Mouse (Mus musculus): ENCODE data around the gene Arrdc4. TPM values are rescaled to one million over a fixed set of nuclear protein-coding genes. Genes with fewer than 3 reads are reported as not detected.

Arrdc4 gene
- polyA plus RNA-seq, 1 experiment from 2014 or later, result 21.4 TPM

GRCm38 (mm10) chr7:68696908-68697307 is 52.1 kb downstream of the Arrdc4 start:
- Histone ChIP-seq H3K9me3 (replicated peaks; ENCODE audit: control insufficient read depth, low read length) (no peaks in the 10 kb centered on the region), H3K27ac (ENCODE audit: low read length) (peak overlapping the region; percentile 60; the same call in 1 of the 2 replicates), H3K4me2 (ENCODE audit: low read depth, low read length) (no peak overlapping the region), H3K36me3 (ENCODE audit: control insufficient read depth, insufficient read depth, low read length) (no peaks in the 10 kb centered on the region), H3K9ac (ENCODE audit: low read length) (no peak overlapping the region), H3K27me3 (ENCODE audit: control insufficient read depth, insufficient read depth, low read length) (no peaks in the 10 kb centered on the region), H3K4me1 (ENCODE audit: control insufficient read depth, insufficient read depth, low read length) (no peaks in the 10 kb centered on the region), H3K4me3 (replicated peaks; ENCODE audit: low read length) (no peak overlapping the region)
- WGBS, result 37% methylated on average over 6 of the region's 6 CpGs
- ATAC-seq (ENCODE audit: insufficient read depth, low FRiP score), result peak; percentile 88

- no peaks in the 10 kb centered on the region for H3K36me3 ChIP-seq (ENCODE audit: control insufficient read depth, insufficient read depth, low read length)
- H3K9me3 ChIP-seq (replicated peaks; ENCODE audit: control insufficient read depth, low read length), result no peaks in the 10 kb centered on the region
- no peaks in the 10 kb centered on the region for H3K27me3 ChIP-seq (ENCODE audit: control insufficient read depth, insufficient read depth, low read length)
- no peak for ATAC-seq (ENCODE audit: insufficient read depth, low FRiP score)
- H3K9ac ChIP-seq (ENCODE audit: low read length), result no peak overlapping the region
- H3K4me2 ChIP-seq (ENCODE audit: low read depth, low read length), result no peak overlapping the region
- no peak overlapping the region for H3K4me3 ChIP-seq (replicated peaks; ENCODE audit: low read length)
- WGBS, result 78% methylated on average over 5 of the region's 5 CpGs
- H3K27ac ChIP-seq (ENCODE audit: low read length), result no peak overlapping the region; the same call in 1 of the 2 replicates
- H3K4me1 ChIP-seq (ENCODE audit: control insufficient read depth, insufficient read depth, low read length), result no peaks in the 10 kb centered on the region
These were observed 52.6 kb downstream of the Arrdc4 start for GRCm38 (mm10) chr7:68696446-68696845.

DNA sequence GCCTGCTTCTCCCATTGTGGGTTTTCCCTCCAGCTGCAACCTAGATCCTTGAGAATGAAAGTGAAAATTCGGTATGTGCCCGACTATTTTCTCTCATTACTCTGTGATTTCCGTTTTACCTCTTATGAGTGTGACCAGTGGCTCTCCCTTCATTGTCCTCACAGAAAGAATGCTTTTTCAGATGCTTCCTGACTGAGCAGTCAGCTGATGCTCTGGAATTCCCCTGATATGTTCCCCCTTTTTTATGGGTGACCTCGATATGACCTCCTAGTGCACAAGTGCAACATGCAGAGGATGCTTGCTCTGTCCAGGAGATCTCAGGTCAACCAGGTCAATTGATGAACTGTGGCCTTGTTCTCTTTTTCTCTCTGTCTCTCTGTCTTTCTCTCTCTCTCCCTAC is 56.3 kb downstream of the Arrdc4 start:
- no peaks in the 10 kb centered on the region for H3K9me3 ChIP-seq (replicated peaks; ENCODE audit: control insufficient read depth, low read length)
- no peaks in the 10 kb centered on the region for H3K36me3 ChIP-seq (ENCODE audit: control insufficient read depth, insufficient read depth, low read length)
- no peak for ATAC-seq (ENCODE audit: insufficient read depth, low FRiP score)
- H3K27ac ChIP-seq (ENCODE audit: low read length), result no peak overlapping the region
- H3K4me2 ChIP-seq (ENCODE audit: low read depth, low read length), result no peak overlapping the region
- H3K9ac ChIP-seq (ENCODE audit: low read length), result no peak overlapping the region
- no peaks in the 10 kb centered on the region for H3K4me1 ChIP-seq (ENCODE audit: control insufficient read depth, insufficient read depth, low read length)
- H3K27me3 ChIP-seq (ENCODE audit: control insufficient read depth, insufficient read depth, low read length), result no peaks in the 10 kb centered on the region
- no peak overlapping the region for H3K4me3 ChIP-seq (replicated peaks; ENCODE audit: low read length)
- WGBS, result 62% methylated on average over 4 of the region's 4 CpGs

GRCm38 (mm10) chr7:68691454-68691853 is 57.6 kb downstream of the Arrdc4 start:
- no peaks in the 10 kb centered on the region for H3K27me3 ChIP-seq (ENCODE audit: control insufficient read depth, insufficient read depth, low read length)
- WGBS, result 78% methylated on average over 1 of the region's 1 CpGs
- no peak for ATAC-seq (ENCODE audit: insufficient read depth, low FRiP score)
- peaks cover 5% of the 10 kb centered on the region; the same call in 1 of the 2 replicates for H3K4me1 ChIP-seq (ENCODE audit: control insufficient read depth, insufficient read depth, low read length)
- H3K4me3 ChIP-seq (replicated peaks; ENCODE audit: low read length), result no peak overlapping the region
- H3K9ac ChIP-seq (ENCODE audit: low read length), result no peak overlapping the region
- H3K27ac ChIP-seq (ENCODE audit: low read length), result no peak overlapping the region
- H3K4me2 ChIP-seq (ENCODE audit: low read depth, low read length), result no peak overlapping the region
- H3K9me3 ChIP-seq (replicated peaks; ENCODE audit: control insufficient read depth, low read length), result no peaks in the 10 kb centered on the region
- no peaks in the 10 kb centered on the region for H3K36me3 ChIP-seq (ENCODE audit: control insufficient read depth, insufficient read depth, low read length)

- no peak overlapping the region for H3K9ac ChIP-seq (ENCODE audit: low read length)
- H3K9me3 ChIP-seq (replicated peaks; ENCODE audit: control insufficient read depth, low read length), result no peaks in the 10 kb centered on the region
- no peak overlapping the region for H3K4me3 ChIP-seq (replicated peaks; ENCODE audit: low read length)
- H3K4me1 ChIP-seq (ENCODE audit: control insufficient read depth, insufficient read depth, low read length), result peaks cover 6% of the 10 kb centered on the region; the same call in 1 of the 2 replicates
- no peak overlapping the region for H3K4me2 ChIP-seq (ENCODE audit: low read depth, low read length)
- peak overlapping the region; percentile 56; the same call in 1 of the 2 replicates for H3K27ac ChIP-seq (ENCODE audit: low read length)
- H3K36me3 ChIP-seq (ENCODE audit: control insufficient read depth, insufficient read depth, low read length), result no peaks in the 10 kb centered on the region
- ATAC-seq (ENCODE audit: insufficient read depth, low FRiP score), result peak; percentile 21; the same call in 1 of the 2 replicates
- 22% methylated on average over 4 of the region's 4 CpGs for WGBS
- H3K27me3 ChIP-seq (ENCODE audit: control insufficient read depth, insufficient read depth, low read length), result no peaks in the 10 kb centered on the region
These were observed 61.9 kb downstream of the Arrdc4 start for GRCm38 (mm10) chr7:68687140-68687611.

Measured in stomach, embryonic 16.5 days (tissue).